Mouse (Mus musculus) left cerebral cortex, postnatal 4 days (tissue): Measurements from ENCODE around the gene 4930451I11Rik. TPM values are rescaled to one million over a fixed set of nuclear protein-coding genes. Genes with fewer than 3 reads are reported as not detected.

Source experiments
- DNase-seq: peaks from one replicate; pipeline ENCODE4 v3.0.0-alpha.2; 2022
- intact Hi-C: fragments of 180-260 bp; cut with DNase I; formaldehyde crosslinking; loops from one replicate; pipeline ENCODE4 v1.15.1; 2025
- total RNA-seq, 2 experiments: library from RNA; stranded (reverse); gene quantifications; 2 replicates each; pipeline ENCODE4 v1.2.3; 2021

The 4930451I11Rik gene
- total RNA-seq, 2 experiments from 2014 or later = not detected

- DNase-seq = no peak
- intact Hi-C loops = no loop called here
Observed at GRCm38 (mm10) chr7:126843276-126843675, 11.8 kb upstream of the 4930451I11Rik start.

- no peak for DNase-seq
- intact Hi-C loops = no loop called here
Observed at GRCm38 (mm10) chr7:126833294-126833693, 1.9 kb upstream of the 4930451I11Rik start.

- intact Hi-C loops = no loop called here
- DNase-seq = peak; percentile 83
Observed at GRCm38 (mm10) chr7:126832036-126832598, 678 bp upstream of the 4930451I11Rik start.

- no peak for DNase-seq
- intact Hi-C loops = loop anchor here (5.0 kb wide), 1 partner anchor 286 kb away; no protein-coding TSS in a partner anchor
Observed at GRCm38 (mm10) chr7:126825952-126826351, 5.5 kb downstream of the 4930451I11Rik start.

GRCm38 (mm10) chr7:126825403-126825802 is 6.0 kb downstream of the 4930451I11Rik start:
- intact Hi-C loops = loop anchor here (5.0 kb wide), 1 partner anchor 287 kb away; no protein-coding TSS in a partner anchor

GRCm38 (mm10) chr7:126823940-126824339 is 7.5 kb downstream of the 4930451I11Rik start:
- intact Hi-C loops = loop anchor here (5.0 kb wide), 1 partner anchor 148 kb away; no protein-coding TSS in a partner anchor

More at GRCm38 (mm10) chr7:126825403-126825802, 6.0 kb downstream of the 4930451I11Rik start:
- no peak for DNase-seq

GRCm38 (mm10) chr7:126823202-126823711 is 8.2 kb downstream of the 4930451I11Rik start:
- peak; percentile 81 for DNase-seq
- intact Hi-C loops = loop anchor here (5.0 kb wide), 1 partner anchor 149 kb away; no protein-coding TSS in a partner anchor

More at GRCm38 (mm10) chr7:126823940-126824339, 7.5 kb downstream of the 4930451I11Rik start:
- no peak for DNase-seq

GRCm38 (mm10) chr7:126822741-126823140 is 8.7 kb downstream of the 4930451I11Rik start:
- intact Hi-C loops = loop anchor here (5.0 kb wide), 1 partner anchor 150 kb away; no protein-coding TSS in a partner anchor
- DNase-seq = no peak

GRCm38 (mm10) chr7:126821835-126822511 is 9.5 kb downstream of the 4930451I11Rik start:
- intact Hi-C loops = loop anchor here (5.0 kb wide), 1 partner anchor 150 kb away; no protein-coding TSS in a partner anchor
- peak; percentile 86 for DNase-seq

- no peak for DNase-seq
- intact Hi-C loops = no loop called here
Observed at GRCm38 (mm10) chr7:126818818-126819217, 12.6 kb downstream of the 4930451I11Rik start.

GRCm38 (mm10) chr7:126817595-126817994 is 13.8 kb downstream of the 4930451I11Rik start:
- intact Hi-C loops = no loop called here
- no peak for DNase-seq

- DNase-seq = no peak
- intact Hi-C loops = no loop called here
Observed at GRCm38 (mm10) chr7:126816494-126816893, 14.9 kb downstream of the 4930451I11Rik start.

- intact Hi-C loops = no loop called here
- no peak for DNase-seq
Observed at GRCm38 (mm10) chr7:126815726-126816222, 15.7 kb downstream of the 4930451I11Rik start.

GRCm38 (mm10) chr7:126809723-126810369 is 21.6 kb downstream of the 4930451I11Rik start:
- intact Hi-C loops = no loop called here
- no peak for DNase-seq

- intact Hi-C loops = no loop called here
Observed at GRCm38 (mm10) chr7:126808703-126809455, 22.6 kb downstream of the 4930451I11Rik start.

GRCm38 (mm10) chr7:126807405-126807804 is 24.0 kb downstream of the 4930451I11Rik start:
- DNase-seq = no peak
- intact Hi-C loops = no loop called here

More at GRCm38 (mm10) chr7:126808703-126809455, 22.6 kb downstream of the 4930451I11Rik start:
- peak; percentile 90 for DNase-seq

- intact Hi-C loops = no loop called here
- no peak for DNase-seq
Observed at GRCm38 (mm10) chr7:126806956-126807355, 24.5 kb downstream of the 4930451I11Rik start.

GRCm38 (mm10) chr7:126803751-126804150 is 27.7 kb downstream of the 4930451I11Rik start:
- no peak for DNase-seq

GRCm38 (mm10) chr7:126803181-126803580 is 28.3 kb downstream of the 4930451I11Rik start:
- intact Hi-C loops = no loop called here
- DNase-seq = no peak

More at GRCm38 (mm10) chr7:126803751-126804150, 27.7 kb downstream of the 4930451I11Rik start:
- intact Hi-C loops = no loop called here
